Mouse (Mus musculus) olfactory bulb, adult 2 months (tissue): ENCODE measurements around the gene Fam129b.

ENCODE experiments used
- CTCF ChIP-seq: fragments of 200-500 bp; IDR thresholded peaks from 2 replicates; pipeline ENCODE4 v1.5.1; 2012; ENCODE audit warnings: low read depth, mild to moderate bottlenecking, low read length, moderate library complexity; ENCODE audit not compliant: insufficient read depth
- POLR2A ChIP-seq: fragments of 200-500 bp; IDR thresholded peaks from 2 replicates; pipeline ENCODE4 v1.6.1; 2012; ENCODE audit warnings: mild to moderate bottlenecking, low read depth, low read length, moderate library complexity; ENCODE audit not compliant: insufficient read depth

DNA sequence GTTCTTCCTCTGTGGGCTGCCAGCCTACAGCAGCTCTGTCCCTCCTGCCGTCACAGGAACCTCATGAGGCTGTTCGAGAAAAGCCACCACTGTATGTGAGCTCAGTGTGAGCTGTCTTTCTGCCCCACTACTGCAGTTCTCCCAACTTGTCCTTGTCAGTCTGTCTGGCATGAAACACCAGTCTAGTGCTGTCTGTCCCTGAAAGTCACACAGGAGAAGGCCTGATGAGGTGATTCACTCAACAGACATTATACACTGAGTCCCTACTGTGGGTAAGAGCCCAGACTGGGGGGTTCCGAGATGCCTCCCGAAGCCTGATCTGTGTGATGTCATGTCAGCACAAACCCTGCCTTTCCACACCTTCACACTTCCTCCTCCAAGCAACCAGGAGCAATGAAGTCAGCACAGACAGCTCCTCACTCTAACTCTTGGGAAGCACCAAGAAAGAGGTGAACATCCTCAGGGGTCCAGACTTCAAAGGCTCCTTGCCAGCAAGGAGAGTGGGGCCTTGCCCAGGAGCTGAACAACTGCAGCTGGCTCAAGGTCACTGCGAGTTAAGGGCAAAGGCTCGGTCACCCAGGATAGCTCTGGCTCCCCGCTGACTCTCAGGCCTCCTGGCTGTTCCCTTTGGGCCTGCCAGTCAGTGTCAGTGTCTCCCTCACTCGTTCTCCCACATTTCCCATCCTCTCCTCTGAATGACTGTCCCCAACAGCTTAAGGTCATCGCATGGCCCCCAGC, 37.6 kb upstream of the Fam129b start:
- TF ChIP-seq CTCF (no peak), POLR2A (no peak)
